Mouse (Mus musculus): Measurements from ENCODE around the gene Kif5a.
A peak's percentile ranks its signal among the peaks of the same experiment; 100 is the strongest.

Gene Kif5a

DNA sequence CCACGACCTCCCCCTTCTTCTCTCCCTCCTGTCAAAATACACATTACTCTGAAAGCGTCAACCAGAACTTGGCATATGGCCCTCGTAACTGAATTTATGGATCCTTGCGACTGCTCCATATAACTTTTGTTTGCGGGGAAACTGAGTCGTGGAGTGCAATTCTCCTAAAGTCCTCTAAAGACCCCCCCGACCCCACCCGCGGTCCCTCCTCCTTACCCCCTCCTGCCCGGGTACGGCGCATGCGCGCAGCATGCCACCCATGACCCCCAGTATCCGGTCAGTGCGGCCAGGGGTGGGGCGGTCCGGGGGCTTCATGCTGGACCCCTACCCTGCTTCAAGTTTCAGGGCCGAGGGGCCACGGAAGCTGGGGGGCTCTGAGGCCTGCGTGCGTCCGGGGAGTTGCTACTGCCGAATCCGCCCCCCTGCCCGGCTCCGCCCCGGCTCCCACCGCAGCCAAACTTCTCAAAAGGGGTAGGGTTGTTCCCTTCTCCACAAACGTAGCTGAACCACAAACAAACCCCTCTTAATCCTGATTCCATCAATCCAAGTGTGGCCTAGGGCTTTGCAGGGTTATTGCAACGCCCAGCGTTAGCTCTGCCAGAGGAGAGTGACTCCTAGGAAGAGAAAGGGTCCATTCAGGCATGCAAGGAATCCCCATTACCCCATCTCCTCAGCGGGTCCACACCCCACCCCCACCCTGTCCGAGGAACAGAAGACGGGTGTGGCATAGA lies 73.3 kb downstream of the Kif5a start, which contains the start of gene Arhgef25:
Gene Arhgef25 (minus strand): TSS at position 433 of the 731 bp plus-strand sequence.
- peak; percentile 69 to 85 for DNase-seq

DNA sequence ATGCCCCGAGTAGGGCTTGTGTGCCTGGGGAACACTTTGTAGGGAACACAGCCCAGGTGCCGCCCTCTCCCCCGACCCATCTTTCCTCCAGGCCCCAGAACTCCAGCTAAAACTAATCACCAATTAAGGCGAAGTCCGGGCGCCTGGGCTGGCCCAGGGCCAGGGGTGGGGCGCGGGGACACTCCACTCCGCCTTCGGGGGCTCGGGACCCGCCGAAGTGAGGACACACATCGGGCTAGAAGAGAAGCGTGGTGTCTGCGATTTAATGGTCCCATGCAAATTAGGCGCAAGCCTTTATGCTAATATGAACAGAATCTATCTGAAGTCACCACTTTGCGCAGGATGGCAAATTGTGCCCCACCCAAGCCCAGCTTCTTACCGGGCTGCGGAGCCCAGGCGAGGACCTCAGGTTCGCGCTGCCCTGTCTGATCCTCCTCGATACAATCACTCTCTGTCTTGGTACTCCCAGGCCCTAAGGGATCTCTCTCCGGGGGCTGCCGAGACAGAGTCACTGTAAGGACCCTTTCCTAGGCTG lies 74.0 kb downstream of the Kif5a start:
- peak; percentile 59 to 74 for DNase-seq

DNA sequence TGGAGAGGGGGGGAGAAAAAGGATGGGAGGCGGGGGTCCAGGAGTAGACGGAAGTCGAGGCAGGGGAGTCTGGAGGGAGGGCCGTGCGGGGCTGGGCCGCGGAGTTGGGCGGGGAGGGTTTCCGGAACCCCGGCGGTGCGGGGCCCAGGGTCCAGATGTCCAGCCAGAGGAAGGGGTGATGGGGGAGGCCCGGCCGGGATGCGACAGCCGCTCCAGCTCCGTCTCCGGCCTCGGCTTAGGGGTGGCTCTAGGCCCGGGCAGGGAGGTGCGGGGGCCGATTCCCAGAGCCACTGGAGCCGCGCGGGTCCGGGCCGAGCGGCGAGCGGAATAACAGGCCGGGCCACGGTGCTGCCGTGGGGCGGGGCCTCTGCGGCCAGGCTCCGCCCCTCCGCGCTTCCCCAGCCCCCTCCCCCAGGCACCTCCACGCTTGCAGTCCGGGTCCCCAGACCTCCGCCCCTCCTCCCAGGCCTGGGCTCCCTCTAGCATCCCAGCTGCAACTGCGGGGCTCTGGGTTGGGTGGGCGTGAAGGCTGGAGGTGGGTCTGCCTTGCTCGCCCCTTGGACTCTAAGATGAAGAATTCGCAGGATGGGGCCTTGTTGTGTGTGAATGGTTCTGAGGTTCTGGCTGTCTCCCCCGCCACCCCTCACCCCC lies 74.6 kb downstream of the Kif5a start:
- peak; percentile 68 to 77 for DNase-seq

DNA sequence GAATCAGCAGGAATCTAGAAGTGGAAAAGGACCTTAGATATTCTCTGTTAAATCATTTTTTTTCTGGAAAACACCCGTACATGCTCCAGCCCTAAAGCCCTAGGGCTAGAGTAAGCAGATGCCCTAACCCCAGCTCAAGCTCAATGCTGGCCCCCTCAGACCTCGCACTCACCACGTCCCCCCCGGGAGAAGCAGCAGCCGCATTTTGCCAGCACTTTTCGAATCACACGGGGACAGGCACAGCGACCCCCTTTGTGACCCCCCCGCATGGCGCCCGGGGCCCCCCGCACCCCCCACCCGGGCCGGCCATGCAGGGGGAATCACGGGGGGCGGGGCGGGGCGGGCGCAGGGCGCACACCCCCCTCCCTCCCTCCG lies 75.1 kb downstream of the Kif5a start:
- DNase-seq = no peak

DNA sequence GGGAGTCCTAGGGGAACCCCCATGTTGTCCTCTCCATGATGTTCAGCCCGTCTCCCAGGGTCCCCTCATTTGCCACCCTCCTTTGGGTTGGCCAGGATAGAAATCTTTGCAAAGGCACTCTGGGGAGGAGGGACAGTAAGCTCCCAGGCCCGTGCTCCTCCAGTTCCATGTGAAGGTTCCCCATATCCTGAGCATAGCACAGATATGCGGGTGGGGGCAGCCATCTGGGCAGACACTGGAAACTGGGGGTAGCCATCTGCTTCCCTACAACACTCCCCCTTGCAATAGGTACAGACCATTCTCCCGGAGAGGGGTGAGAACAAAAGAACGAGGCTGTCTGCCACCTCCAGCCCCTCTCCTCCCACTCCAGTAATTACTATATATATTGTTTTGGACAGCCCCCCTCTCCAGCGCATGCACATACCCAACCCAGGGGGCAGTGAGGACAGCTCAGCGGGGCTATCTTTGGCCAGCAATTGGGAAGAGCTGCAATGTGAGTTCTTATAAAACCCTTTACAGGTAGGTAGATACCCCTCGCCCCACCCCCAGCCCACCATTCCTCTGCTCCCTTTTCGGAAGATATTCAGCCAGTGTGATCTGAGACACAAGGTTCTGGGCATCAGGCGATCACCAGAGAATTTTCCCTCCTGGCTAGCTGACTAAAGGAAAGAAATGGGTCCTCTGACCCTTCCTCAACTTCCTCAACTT lies 75.6 kb downstream of the Kif5a start:
- DNase-seq = no peak

DNA sequence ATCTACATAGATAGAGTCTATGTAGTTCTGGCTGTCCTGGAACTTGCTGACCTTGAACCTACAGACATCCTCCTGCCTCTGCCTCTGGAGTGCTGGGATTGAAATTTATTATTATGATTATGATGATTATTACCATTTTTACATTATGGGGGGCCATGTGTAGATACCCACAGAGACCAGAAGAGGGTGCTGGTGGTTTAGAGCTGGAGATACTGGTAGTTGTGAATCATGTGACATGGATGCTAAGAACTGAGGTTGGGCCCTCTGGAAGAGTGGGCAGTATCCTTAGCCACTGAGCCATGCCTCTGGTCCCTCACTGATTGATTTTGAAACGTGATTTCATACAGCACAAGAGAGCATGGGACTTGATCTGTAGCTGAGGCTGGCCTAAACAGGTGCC lies 76.7 kb downstream of the Kif5a start:
- DNase-seq = no peak

DNA sequence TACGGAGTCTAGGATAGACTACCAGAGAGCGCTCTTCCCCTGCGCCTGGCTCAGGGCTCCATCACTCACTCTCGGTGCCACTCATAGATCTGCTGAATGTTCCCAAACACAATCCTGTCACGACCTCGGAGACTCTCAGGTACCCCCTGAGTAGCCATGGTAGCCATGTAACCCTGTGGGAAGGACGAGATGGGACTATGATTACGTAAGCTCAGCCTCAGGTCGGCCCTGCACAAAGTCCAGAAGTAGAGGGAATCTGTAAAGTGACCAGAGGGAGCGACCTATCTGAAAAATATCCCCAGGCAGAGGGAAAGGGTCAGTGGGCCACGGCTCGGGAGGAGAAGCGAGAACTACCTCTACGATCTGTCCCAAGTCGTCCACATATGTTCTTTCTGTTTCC lies 77.6 kb downstream of the Kif5a start:
- DNase-seq = no peak

DNA sequence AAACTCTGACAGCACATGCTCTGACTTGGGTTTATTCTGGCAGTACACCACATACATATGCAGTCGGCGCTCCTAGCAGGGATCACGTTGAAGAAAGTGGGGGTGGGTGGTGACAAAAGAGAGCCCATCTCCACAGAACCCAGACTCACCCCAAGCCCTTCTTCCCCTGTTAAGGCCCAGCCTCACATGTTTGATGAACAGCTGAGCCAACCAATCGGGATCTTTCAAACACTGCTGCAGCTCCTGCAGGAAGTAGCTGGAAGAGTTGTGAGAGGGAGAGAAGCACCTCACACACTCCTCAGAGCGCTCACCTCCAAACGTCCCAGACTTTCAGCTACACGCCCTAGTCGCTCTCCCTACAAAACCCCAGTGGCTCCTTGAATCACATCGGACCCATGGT lies 78.0 kb downstream of the Kif5a start:
- no peak for DNase-seq

DNA sequence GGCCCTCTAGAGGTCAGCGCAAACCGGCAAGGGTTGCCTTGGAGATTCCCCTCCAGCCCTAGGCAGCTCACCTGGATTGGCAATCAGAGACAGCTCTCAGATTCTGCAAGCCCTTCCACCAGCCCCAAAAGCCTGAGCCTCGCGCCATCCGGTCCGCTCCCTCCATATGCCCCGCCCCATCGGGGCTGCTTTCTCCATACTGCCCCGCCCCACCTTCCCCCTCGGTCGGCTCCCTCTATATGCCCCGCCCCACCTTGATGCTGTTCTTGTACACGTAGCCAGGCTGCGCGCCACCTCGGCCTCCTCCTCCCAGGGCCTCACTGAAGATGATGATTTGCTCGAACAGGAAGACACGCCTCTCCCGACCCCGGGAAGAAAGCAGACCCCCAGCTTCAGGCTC lies 79.4 kb downstream of the Kif5a start:
- no peak for DNase-seq

DNA sequence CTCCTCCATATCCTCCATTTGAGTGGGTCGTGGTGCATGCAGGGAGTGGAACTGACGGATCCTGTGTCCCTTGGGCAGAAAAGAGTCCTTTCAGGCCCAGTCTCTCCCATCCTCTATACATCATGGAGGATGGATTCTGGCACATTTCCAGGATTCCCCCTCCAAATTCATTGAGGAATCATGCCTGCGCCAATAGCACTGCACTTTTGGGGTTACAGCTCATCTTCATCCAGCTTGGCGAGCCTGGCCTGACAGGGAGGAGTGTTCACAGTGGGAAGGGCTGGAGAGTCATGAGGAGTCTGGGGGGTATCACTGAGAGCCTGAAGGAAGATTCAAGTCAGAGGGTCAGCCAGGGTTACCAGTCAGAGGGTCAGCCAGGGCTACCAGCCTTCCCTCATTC lies 80.5 kb downstream of the Kif5a start:
- no peak for DNase-seq

DNA sequence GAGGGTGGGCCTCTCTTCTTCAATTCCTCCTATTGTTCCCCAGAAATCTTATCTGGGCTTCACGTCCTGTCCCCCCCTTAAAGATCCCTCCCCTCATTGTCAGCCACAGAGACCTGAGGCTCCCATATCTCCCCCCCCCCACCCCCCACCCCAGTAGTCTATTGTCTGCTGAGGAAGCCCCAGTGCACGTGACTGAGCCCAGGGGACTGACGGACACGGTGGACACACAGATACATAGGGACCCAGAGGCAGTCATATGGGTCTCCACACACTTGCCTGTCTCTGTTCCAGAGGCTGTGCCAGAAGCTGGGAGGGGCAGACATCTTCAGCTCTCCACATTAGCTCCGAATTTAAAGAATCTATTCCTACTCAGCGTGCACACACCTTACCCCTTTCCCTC lies 81.6 kb downstream of the Kif5a start:
- no peak for DNase-seq

DNA sequence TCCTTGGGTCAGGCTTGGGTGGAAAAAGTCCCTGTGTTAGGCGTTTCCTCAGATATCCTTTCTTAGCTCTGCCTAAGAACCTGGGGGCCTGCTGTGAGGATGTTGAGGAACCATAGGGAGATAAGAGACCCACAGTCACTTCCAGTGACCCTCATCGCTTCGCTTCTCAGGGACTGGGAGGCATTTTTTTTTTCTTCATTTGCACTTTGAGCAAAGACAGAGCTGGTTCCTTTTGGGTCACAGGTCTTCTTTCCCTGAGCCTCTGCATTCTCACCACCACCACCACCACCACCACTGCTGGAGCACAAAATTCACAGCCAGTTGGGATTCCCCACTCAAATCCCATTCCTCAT lies 82.5 kb downstream of the Kif5a start:
- no peak for DNase-seq

DNA sequence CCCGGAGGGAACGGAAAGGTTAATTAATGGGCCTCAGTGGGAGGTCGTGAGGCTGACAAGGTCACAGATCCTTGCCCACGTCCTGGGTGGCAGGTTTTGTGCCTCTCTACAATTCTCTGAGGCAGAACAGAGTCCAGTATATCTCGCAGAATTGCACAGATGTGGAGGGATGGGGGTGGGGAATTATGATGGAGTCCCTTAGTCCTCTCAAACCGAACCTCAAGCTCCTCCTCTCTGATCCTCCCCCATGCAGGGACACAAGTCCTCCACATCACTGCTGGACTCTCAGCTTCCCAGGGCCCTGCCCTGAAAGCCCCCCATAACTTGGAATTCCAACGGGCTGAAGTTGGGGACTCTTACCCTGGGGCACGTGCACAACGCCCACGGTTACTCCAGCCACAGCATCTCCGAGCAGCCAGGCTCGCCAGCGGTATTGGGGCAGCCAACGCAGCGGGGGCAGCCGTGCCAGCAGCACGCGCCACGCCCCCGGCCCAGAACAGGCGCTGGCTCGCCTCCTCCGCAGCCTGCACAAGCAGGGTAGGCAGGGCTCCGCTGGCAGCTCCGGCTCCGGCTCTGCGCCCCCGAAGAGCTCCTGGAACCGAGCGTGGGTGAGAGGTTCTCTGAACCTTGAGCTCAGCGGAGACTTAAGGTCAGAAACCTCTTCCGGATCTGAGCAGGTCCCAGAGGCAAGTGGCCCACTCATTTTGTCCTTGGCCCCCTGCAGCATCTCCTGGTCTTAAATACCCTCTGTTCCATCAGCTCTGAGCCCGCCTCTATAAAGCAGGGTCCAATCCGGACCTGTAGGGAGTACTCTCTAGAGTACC lies 83.1 kb downstream of the Kif5a start, which contains the start of gene Slc26a10:
Gene Slc26a10 (minus strand): TSS at position 775 of the 824 bp plus-strand sequence.
- peak in 1 of 2 experiments; percentile 48 for DNase-seq

DNA sequence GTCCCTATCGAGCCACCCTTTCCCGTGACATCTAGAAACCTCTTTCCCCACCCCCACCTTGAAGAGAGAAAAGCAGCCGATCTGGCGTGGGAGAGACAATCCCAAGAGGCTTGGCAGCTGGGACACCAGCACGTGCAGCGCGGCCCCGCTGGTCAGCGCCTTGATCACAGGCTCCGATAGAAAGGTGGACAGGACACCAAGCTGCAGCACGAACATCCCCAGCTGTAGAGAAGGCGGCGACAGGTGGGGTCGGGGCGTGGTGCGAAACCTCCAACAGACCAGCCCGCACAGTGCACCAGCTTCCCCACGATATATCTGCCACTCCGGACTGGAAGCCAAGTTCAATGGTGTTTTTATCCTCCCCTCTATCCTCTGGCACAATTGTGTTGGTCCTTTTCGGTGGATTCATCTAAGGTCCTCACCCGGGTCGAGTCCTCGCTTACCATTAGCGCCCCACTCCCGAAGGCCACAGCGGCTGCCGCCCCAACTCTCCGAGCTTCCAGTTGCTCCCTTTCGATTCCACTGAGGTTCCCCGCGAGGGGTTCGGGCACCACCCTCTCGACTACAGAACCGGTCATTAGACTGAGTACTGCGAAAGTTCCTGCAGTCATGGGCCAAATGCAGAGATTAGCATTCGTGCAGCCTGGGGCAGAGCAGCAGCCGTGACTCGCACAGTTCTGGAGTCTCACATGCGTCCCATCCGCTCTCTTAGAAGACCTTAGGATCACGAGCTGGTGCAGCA lies 84.7 kb downstream of the Kif5a start:
- DNase-seq = no peak

DNA sequence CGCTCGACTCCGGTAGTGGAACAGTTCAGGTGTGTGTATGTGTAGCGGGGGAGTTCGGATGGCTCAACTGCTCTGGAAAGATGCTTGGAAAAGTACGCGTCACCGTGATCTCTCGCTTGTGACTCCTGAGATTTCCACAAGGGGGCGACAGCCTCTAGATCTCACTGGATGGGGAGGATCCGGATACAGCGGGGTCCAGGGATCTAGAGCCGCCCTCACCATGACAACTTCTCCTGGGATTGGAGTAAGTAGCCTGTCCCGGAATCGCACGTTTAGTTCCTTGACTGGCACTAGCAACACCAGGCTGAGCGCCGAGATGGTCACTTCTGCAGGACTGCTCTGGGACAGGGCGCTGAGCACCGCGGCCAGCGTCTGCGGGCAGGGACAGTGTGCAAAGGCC lies 85.4 kb downstream of the Kif5a start:
- DNase-seq = peak; percentile 66 to 80

DNA sequence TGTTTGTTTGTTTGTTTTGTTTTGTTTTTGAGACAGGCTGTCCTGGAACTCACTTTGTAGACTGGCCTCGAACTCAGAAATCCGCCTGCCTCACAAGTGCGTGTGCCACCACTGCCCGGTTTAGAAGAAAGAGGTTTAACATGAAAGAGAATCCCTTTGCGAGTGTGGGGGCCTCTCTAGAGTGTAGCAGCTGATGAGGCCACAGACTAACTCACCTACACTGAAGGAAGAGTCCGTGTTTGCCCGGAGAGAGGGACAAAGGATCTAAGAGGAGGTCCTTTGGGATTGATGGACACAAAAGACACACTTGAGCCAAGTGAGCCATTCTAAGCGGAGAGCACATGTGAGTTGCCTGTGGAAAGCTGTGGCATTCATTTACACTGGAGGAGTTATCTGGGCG lies 85.9 kb downstream of the Kif5a start:
- no peak for DNase-seq

DNA sequence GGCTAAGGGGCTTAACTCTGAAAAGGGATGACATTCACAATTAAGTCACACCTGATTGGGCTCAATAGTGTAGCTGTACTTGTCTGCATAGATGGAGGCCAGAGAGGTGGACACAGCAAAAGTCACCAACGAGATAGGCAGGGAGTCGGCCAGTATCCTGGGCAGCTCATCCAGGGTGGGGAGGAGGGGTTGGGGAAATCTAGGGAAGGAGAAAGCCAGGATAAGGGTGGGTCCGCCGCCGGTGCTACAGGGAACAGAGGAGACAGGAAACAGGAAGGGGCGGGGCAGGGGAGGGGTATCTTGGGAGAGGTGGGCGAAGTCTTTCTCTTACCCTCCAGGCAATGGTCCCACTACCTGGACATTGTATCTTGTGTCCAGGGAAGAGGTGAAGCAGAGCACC lies 86.4 kb downstream of the Kif5a start:
- DNase-seq = no peak

DNA sequence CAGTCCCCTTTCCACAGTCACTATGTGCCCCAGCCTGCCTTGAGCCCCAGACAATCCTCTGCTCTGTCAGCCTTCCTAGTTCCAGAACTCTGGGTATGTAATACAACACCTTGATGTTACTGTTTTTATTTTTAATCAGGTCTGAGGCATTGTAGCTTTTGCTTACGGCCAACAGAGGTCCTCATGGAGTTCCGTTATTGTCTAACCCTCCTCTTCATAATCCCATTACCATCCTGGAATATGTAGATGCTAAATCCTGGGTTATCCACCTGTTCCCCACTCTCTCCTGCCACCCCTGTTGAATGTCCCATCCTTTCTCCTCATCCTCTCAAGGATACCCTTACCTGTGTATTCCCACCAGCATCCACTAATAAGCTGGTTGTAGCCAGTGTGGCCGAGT lies 86.9 kb downstream of the Kif5a start:
- no peak for DNase-seq
